Mouse (Mus musculus) G1E (cell line): ENCODE results near the gene Stard10.

ENCODE experiments used
- CTCF ChIP-seq: IDR thresholded peaks from 2 replicates; pipeline ENCODE4 v1.5.1; 2012; ENCODE audit warnings: low read depth, low read length, inconsistent platforms, mixed read lengths
- GATA1 ChIP-seq: IDR thresholded peaks from 2 replicates; pipeline ENCODE4 v1.6.1; 2012; ENCODE audit warnings: borderline replicate concordance, low read length, inconsistent platforms, mixed read lengths
- POLR2AphosphoS5 ChIP-seq: IDR thresholded peaks from 2 replicates; pipeline ENCODE4 v1.6.1; 2012; ENCODE audit warnings: low read depth, low read length, inconsistent platforms; ENCODE audit not compliant: insufficient replicate concordance
- TAL1 ChIP-seq: conservative IDR thresholded peaks from 2 replicates; pipeline ENCODE4 v1.6.1; 2012; ENCODE audit warnings: low read depth, low read length, inconsistent platforms, mixed read lengths

DNA sequence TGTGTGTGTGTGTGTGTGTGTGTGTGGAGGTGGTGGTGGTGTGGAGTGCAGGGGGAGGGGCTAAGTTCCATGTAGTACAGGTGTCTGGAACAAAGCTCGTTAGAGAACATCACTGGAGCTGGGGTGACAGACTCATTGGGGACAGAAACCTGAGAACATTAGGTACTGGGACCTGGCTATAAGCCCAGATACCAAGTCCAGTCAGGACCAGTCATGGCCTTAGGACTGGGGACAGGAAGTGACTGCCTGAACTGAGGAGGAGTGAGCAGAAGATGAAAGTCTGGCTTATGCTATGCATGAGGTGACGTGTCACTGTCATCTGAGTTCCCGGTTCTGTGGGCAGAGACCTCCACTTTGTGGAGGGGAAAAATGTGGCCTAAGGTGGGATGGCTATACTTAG is 43.5 kb downstream of the Stard10 start:
- TF ChIP-seq CTCF (no peak), POLR2AphosphoS5 (no peak), GATA1 (no peak), TAL1 (no peak)
